Mouse (Mus musculus) kidney, adult 2 months (tissue): ENCODE measurements around the gene Cdk6.
"Not testable (repeated sequence)": the region's sequence is repeated elsewhere in the genome, so short reads cannot be mapped to it uniquely, and the experiment has no call there.

ENCODE experiments used
- CTCF ChIP-seq: fragments of 200-500 bp; conservative IDR thresholded peaks from 2 replicates; pipeline ENCODE4 v1.5.1; 2011; ENCODE audit warnings: low read depth, mild to moderate bottlenecking, control low read depth, low read length, moderate library complexity, mixed read lengths; ENCODE audit not compliant: insufficient read depth, insufficient read length
- POLR2A ChIP-seq: fragments of 200-500 bp; IDR thresholded peaks from one replicate; pipeline ENCODE4 v1.6.1; 2011; ENCODE audit warnings: low read depth, low read length, control low read depth

GRCm38 (mm10) chr5:3434105-3434504 is 92.8 kb downstream of the Cdk6 start:
- not testable (repeated sequence) for TF ChIP-seq POLR2A, CTCF
